Mouse (Mus musculus): ENCODE measurements around the gene Erbb4.

DNA sequence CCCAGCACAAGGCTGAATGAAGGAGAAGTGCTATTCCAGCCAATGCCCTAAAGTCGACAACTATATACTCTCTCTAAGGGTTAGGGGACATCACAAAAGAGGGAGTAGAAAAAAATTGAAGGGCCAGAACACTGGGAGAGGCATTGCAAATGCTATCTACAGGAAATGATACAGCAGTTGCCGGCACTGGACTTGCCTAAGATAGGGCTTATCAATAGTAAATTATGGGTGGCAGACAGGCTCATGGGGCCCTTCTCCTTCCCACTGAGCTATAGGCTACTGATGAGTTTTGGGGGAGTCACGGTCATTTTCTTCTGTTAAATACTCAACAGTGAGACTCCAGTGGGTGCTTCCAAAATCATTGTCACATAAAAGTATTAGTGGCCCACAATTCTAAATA is 517.4 kb downstream of the Erbb4 start:
- no peak for TF ChIP-seq USF1 (IDR thresholded peaks at IDR 0.05; ENCODE audit: low read depth)
- TF ChIP-seq POLR2A (IDR thresholded peaks at IDR 0.05; ENCODE audit: insufficient read length, low read depth) = no peak
- TF ChIP-seq MAX (IDR thresholded peaks at IDR 0.05; ENCODE audit: low read depth) = no peak
